Mouse (Mus musculus): Measurements from ENCODE around the gene Cdk4.

GRCm38 (mm10) chr10:127073981-127074380 is 10.6 kb downstream of the Cdk4 start:
- TF ChIP-seq POLR2A (IDR thresholded peaks at IDR 0.05; ENCODE audit: insufficient read length, low read depth) (no peak), CEBPB (IDR thresholded peaks at IDR 0.05; ENCODE audit: insufficient read depth, poor library complexity, severe bottlenecking) (no peak), MYOG (IDR thresholded peaks at IDR 0.05; ENCODE audit: control insufficient read depth in 1 of 3, insufficient read depth in 1 of 3, insufficient read length in 2 of 3, low read depth in 2 of 3) (no peak), POLR2AphosphoS2 (IDR thresholded peaks at IDR 0.05; ENCODE audit: insufficient read length, low read depth) (no peak), E2F4 (IDR thresholded peaks at IDR 0.05; ENCODE audit: insufficient read depth) (no peak), SRF (IDR thresholded peaks at IDR 0.05; ENCODE audit: control insufficient read depth, insufficient read length, low read depth) (no peak), MAX (IDR thresholded peaks at IDR 0.05; ENCODE audit: low read depth) (no peak), MYOD1 (IDR thresholded peaks at IDR 0.05; ENCODE audit: control insufficient read depth in 1 of 3, insufficient read length in 2 of 3, low read depth in 2 of 3) (no peak), USF1 (IDR thresholded peaks at IDR 0.05; ENCODE audit: low read depth) (no peak)

All from myocyte (in vitro differentiated cells).